Mouse (Mus musculus) cerebellum, postnatal 25 days (tissue): Measurements from ENCODE around the gene Zfp366.

ENCODE experiments used
- DNase-seq, 2 experiments: peaks; one replicate each; pipeline ENCODE4 v3.0.0; 2021; ENCODE audit warnings: mixed read lengths in 2 of 2

The Zfp366 gene

DNA sequence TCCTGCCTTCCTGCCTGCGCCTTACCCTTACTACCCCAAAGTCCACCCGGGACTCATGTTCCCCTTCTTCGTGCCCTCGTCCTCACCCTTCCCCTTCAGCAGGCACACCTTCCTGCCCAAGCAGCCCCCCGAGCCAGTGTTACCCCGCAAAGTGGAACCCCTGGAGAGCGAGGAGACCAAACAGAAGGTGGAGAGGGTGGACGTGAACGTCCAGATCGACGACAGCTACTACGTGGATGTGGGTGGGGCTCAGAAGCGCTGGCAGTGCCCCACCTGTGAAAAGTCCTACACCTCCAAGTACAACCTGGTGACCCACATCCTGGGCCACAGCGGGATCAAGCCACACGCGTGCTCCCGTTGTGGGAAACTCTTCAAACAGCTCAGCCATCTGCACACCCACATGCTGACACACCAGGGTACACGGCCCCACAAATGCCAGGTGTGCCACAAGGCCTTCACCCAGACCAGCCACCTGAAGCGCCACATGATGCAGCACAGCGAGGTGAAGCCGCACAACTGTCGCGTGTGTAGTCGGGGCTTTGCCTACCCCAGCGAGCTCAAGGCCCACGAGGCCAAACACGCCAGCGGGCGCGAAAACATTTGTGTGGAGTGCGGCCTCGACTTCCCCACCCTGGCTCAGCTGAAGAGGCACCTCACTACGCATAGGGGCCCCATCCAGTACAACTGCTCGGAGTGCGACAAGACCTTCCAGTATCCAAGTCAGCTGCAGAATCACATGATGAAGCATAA lies 44.4 kb downstream of the Zfp366 start:
- no peak for DNase-seq

DNA sequence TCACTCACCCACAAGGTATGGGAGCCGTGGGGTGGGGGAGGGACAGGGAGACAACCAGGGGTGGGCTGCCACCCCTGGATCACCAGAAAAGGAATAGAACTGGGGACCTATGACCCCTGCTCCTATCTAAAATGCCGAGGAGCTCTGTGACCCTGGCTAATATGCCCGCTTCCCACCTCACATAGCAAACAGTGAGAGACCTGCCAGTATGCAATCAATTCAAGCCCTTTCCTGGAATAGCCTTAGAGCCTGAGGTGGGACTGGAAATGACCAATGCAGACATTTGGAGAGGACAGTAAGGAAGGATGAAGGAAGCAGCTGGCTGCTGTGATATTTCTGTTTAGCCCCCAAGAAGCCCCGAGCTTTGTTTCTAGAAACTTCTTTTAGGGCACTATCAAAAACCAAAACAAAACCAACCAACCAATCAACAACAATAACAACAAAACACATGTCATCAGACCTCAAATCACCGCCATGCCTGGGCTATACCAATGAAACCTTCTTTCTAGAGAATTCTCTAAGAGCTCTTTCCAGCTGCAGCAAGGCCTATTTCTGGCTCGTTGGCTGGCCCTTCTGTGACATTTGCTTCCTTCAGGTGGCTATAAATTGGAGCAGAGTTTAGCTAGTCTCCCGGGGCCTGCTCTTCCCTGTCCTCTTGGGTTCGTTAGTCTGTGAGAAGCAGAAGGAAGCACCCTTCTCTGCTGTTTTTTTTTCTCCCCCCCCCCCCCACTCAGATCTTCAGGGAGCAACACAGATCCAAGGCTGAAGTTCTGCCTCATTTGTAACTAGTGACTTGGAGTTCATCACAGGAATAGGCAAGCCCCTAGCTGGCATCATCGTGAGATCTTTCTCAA lies 45.2 kb downstream of the Zfp366 start:
- DNase-seq: no peak

DNA sequence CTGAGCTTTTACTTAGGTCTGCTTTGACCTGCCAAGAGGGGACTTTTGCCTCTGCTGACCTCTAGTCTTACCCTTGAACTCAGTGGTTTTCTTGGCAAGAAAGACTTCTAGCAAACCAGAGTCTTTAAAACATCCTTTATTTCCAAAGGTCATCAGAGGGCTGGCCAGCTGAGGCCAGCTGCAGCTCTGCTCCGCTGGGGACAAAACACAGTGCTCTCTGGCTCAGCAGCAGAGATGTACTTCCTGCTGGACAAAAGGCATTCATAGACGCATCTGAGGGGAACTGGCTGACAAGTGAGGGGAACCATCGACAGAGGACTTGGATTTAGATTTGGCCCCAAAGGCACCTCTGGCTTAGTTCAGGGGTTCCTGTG lies 45.9 kb downstream of the Zfp366 start:
- DNase-seq: no peak

- no peak for DNase-seq
These were observed 48.7 kb downstream of the Zfp366 start for GRCm38 (mm10) chr13:99233333-99233732.

- DNase-seq: no peak
These were observed 49.3 kb downstream of the Zfp366 start for GRCm38 (mm10) chr13:99233956-99234355.

GRCm38 (mm10) chr13:99235428-99236210 lies 51.0 kb downstream of the Zfp366 start:
- no peak for DNase-seq

- no peak for DNase-seq
These were observed 51.6 kb downstream of the Zfp366 start for GRCm38 (mm10) chr13:99236222-99236621.

DNA sequence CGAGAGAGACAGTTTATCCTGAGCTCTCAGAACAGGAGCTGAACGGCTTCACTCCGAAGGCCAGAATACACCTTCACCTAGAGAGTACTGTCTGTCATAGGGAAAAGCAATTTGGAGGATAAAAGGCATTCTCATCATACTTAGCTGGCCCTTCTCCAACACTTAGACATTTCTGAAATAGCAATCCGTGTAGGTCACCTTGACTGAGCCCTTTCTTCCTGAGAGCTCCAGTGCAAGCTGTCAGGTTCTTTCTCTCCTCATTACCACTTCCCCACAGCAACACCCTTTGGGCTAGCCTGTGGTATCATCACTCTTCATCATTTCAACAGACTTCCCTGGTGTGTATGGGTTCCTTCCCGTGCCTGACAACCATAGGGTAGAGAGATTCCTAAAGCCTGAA lies 52.5 kb downstream of the Zfp366 start:
- DNase-seq: no peak

DNA sequence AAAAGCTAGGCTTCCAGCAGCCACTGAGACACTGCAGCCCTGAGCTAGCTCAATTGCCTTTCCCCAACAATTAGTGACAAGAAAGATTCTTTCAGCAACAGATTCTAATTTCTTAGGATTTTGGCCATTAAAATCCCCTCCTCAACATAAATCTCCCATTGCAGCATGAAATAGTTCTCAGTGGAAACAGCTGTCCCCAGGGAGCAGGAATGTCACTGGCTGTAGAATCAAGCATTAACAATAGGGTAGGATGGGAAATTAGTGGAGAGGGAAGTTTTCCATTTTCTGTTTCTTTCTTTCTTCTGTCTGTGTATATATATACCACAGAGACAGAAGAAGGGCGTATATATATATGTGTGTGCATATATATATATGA lies 53.2 kb downstream of the Zfp366 start:
- DNase-seq: no peak

GRCm38 (mm10) chr13:99238217-99239160 lies 53.9 kb downstream of the Zfp366 start:
- no peak for DNase-seq

DNA sequence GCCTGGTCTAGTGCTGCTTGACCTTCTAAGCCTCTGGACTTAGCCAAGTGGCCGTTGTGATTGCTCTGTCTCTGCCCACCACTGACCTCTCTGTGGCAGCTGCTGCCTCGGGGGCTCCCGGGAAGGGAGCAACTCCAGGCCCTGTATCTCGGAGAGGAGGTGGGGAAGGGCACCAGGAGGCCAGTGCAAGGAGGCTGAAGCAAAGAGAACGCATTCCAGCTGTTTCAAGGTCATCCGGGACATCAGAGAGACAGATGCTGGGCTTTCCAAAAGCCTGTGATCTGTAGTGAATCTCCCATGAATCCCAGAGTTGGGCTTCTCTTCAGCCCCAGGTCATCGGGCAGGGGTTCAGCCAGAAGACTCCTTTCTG lies 54.5 kb downstream of the Zfp366 start:
- DNase-seq: no peak

GRCm38 (mm10) chr13:99239741-99240140 lies 55.1 kb downstream of the Zfp366 start:
- DNase-seq: no peak

GRCm38 (mm10) chr13:99241984-99242383 lies 57.4 kb downstream of the Zfp366 start:
- DNase-seq: no peak

- no peak for DNase-seq
These were observed 58.3 kb downstream of the Zfp366 start for GRCm38 (mm10) chr13:99242895-99243294.

GRCm38 (mm10) chr13:99243831-99244230 lies 59.2 kb downstream of the Zfp366 start:
- no peak for DNase-seq

DNA sequence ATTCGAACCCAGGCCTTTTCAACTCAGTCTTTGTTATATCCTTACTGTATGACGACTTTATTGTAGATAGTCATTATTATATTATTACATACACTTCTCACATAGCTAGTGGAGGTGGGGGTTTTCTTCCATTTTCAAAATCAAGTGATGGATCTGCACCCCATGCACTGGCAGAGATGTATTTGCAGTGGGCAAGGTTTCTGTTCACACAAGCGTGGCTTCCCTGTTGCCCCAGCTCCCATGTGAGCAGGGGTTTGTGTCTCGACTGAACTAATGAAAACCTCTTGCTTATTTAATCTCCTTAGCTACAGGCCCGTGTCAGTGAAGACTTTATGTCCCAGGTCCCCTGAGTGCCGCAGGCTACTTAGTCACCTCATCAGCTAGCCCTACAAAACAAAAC lies 59.8 kb downstream of the Zfp366 start:
- no peak for DNase-seq

GRCm38 (mm10) chr13:99244896-99245295 lies 60.3 kb downstream of the Zfp366 start:
- no peak for DNase-seq

GRCm38 (mm10) chr13:99245916-99246460 lies 61.4 kb downstream of the Zfp366 start:
- DNase-seq: no peak

GRCm38 (mm10) chr13:99250806-99251205 lies 66.2 kb downstream of the Zfp366 start:
- DNase-seq: no peak

- no peak for DNase-seq
These were observed 69.6 kb downstream of the Zfp366 start for GRCm38 (mm10) chr13:99254215-99254614.

GRCm38 (mm10) chr13:99254781-99255180 lies 70.2 kb downstream of the Zfp366 start:
- no peak for DNase-seq

GRCm38 (mm10) chr13:99256916-99257315 lies 72.3 kb downstream of the Zfp366 start:
- DNase-seq: peak in 1 of 2 experiments; percentile 25
